Mouse (Mus musculus): ENCODE data around the gene Slc9b1.
A peak's percentile ranks its signal among the peaks of the same experiment; 100 is the strongest.

Slc9b1 gene

DNA sequence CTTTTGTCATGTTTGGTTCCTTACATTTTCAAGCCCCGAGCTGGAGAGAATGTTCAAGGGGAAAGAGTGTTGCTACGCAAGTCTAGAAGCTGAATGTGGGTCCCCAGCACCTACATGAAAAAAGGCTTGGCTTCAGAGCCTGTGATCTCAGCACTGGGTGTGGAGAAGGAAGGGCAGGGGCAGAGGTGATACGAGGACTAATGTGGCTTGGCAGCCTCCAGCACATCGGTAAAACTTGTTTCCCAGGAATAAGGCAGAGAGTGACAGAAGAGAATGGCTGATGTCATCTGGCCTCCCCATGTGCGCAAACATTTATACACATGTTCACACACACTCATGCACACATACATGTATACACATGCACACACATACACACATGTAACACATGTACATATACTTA lies 47.3 kb downstream of the Slc9b1 start:
- DNase-seq, result no peak

DNA sequence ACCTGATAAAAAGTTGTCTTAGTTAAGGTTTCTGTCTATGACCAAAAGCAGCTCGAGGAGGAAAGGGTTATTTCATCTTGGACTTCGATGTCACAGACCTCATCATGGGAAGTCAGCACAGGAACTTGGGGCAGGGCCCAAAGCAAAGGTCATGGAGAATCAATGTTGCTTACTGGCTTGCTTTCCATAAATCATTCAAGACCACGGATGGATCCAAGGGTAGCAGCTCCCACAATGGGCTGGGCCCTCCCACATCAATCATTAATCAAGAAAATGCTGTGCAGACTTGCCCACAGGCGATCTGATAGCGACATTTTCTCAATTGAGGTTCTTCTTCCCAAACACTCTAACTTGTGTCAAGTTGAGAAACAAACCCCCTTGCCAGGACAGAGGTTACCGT lies 48.3 kb downstream of the Slc9b1 start:
- no peak for DNase-seq

DNA sequence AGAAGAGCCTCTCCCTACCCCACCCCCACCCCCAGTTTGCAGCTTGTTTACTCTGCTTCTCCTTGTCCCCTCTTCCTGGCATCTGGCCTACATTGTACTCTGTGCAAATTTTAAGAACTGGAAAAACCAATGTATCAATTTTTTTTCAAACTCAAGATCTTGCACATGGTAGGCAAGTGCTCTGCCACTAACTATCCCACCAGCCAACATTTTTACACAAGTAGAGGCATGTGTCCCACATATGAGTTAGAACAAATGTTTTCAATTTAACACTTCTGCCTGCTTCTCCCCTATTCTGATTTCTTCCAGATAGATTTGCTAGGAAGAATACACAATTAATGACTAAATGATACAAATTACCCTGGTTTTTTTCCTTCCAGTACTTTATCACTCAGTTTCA lies 49.3 kb downstream of the Slc9b1 start:
- no peak for DNase-seq

DNA sequence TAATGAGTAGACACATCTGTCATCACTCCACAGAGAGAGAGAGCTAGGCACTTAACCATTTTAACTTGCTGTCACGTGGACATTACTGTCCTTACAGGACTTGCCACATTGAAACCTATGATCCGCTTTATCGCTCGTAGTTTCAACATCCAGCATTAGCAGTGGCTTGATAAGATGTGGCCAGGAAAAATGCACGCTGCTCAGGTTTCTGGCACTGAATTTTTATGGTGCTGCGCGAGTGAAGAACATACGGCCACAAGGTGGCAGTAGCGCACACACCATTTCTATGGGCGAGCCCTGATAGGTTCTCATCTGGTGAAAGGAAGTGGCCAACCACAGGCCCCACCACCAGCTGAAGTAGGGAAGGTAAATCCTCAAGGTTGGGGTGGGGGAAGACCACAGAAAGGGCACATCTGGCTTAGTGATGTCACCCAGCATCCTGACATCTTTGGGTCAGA lies 54.4 kb downstream of the Slc9b1 start:
- peak; percentile 77 for DNase-seq

DNA sequence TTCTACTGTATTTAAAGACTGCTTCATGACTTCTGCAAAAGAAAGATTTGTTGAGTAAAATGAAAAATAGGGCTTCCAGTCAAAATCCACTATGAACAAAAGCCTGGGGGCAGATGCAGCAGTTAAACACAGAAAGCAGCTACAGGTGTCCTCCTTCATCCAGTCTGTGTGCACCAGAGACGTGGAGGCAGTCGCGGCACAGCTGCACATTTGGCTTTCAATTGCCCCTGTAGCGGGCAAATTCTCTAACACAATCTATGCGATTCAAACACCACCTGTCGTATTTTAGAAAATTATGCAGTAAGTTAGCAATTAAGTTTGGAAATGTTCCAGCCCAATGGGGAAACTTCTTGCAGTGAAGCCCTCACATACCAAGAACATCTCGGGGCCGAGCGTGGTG lies 55.4 kb downstream of the Slc9b1 start:
- no peak for DNase-seq

DNA sequence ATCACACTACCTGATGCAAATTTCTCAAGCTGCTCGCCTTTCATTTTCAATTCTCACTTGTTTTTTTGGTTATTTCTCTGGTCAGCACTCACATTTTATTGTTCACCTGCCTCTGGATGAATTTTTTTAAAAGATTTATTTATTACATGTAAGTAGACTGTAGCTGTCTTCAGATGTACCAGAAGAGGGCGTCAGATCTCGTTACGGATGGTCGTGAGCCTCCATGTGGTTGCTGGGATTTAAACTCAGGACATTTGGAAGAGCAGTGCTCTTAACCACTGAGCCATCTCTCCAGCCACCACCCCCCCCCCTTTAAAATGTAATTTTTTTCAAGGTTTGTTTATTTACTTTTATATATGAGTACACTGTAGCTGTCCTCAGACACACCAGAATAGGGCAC lies 56.0 kb downstream of the Slc9b1 start:
- DNase-seq, result no peak

DNA sequence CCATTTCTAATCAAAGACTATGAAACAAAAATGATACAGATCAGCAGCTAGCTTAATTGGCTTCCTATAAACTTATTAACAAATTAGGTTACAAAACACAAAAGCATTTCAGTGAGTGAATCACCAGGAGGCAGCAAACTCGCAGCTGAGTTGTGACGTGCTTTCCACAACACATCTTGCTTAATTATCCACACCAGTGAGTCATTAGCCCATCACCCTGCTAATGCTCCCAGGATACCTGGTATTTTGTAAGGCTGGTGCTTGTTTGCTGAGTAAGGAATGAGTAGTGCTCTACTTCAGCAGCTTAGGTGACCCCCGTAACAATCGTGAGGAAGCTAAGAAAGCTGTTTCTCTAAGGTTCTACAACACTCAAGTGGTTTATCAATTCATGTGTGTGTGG lies 56.8 kb downstream of the Slc9b1 start:
- no peak for DNase-seq

DNA sequence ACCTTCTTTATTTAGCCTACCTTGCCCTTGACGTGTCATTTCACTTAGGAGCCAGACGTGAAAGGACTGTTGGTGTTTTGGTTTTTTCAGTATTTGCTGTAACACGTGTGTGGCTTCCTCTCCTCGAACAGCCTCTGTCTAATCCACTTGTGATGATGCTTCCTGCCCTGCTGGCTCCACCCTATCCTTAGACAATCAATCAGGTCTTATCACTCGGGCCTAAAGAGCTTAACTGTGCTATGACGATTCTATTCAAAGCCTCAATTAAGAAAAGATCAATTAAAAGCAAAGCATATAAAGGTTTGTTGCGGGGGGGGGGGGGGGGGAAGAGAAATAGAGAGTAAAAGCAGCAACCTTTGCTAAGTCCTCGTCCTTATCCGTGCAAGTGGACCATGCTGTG lies 59.5 kb downstream of the Slc9b1 start:
- DNase-seq, result no peak

DNA sequence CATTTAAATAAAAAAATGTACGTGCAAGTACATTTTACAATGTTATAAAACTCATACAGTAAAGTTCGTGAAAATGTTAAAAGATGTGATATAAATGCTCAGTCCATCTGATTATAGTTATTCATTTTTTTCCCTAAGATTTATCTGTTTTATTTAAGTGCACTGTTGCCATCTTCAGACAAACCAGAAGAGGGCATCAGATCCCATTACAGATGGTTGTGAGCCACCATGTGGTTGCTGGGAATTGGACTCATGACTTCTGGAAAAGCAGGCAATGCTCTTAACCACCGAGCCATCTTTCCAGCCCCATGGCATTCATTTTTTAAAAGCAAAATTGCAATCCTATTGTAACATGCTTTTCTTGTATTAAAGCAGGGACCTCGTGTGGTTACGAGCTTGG lies 61.4 kb downstream of the Slc9b1 start:
- DNase-seq, result no peak

DNA sequence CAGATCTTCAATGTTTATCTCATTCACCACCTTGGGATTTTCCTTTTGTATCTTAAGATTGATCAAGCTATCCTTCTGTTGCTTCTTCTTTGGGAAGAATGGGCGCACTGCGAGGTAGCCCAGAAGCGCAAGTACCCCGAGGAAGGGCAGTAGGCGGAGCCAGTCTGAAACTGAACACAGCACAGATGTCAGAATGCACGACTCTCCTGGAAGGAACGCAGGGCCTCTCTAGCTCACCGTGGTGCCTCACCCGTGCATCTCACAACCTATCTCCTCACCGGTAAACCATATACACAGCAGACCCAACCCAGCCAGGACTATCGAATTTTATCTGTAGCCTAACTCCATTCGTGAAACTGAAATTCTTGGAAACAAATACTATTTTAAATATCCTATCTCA lies 63.2 kb downstream of the Slc9b1 start:
- DNase-seq, result no peak

DNA sequence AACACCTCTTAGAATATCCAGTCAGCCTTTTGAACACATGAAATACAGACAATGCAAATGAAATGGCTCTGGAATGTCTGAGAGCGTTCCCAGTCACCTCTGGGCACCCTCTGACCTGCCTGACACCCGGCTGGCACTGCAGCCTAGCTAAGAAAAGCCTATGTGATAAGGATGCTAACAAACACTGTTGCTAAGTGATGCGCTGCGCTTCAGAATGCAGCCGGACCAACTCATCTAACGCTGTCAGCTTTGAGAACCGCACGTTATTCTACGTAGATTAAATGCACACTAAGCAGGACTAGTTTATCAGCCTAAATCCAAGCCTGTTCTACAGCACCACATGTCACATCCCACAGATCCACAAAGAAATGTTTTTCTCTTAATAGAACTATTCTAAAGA lies 64.0 kb downstream of the Slc9b1 start:
- no peak for DNase-seq

DNA sequence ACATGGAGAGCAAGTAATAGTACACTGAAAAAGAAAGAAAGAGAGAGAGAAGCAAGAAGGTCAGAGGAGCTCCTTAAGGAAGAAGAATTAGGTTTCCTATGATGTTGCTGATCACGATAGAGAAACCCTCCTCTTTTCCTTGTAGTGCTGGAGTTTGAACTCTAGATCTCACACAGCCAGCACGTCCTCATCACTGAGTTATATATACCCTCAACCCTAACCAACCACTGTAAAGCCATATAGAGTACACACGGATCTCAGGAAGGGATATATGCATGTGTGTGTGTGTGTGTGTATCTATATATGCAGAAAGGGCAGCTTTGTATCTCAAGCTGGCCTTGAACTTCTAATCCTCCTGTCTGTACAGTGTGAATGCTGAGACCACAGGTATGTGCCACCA lies 69.4 kb downstream of the Slc9b1 start:
- DNase-seq, result no peak

DNA sequence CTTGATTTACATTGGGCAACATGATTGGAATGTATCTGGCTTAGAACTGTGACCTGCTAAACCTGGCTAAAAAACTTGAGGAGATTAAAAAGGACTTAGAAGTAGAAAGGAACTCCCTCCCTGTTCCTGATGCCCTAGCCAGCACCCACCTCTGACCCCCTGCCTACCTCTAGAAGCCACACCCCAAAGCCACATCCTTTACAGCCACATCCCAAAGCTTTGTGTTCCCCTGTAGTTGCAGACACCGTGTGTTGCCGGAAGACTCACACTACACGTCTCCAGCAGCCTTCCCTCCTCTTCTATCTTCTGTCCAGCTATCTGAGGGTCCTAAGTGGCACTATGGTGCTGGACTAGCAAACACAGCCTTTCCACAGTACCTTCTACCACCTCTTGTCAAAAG lies 70.0 kb downstream of the Slc9b1 start:
- DNase-seq, result no peak

DNA sequence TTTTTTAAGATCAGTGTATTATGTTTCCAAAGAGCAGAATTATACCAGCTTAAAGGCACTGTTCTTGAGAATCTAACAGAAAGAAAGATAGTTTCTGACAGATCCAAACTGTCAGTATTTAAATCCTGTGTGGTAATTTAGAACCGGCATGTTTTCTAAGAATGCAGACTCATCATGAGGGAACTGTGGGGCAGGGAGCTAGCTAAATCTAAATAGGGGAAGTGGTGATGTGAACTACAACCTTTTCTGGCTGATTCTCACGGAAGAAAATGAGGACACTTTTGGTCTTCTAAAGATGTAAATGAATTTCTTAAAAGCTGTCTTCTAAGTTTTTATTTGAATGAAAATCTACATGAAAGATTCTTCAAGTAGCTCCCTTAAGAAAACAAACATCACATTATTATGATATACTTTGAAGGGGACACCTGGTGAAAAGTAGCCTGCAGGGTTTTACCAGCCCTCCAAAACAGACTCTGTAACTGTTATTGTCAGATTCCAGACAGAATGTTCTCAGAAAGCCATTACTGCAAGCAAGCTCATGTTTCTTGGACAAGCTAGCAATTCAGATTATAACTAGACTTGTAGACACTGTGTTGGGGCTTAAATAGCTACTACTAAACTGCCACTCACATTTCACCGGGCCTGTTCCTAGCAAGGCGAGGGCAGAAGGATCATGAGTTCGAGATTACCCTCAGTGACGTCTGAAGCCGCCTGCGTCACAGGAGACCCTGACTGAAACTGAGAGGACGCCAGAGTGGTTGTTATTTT lies 72.9 kb downstream of the Slc9b1 start:
- no peak for DNase-seq

DNA sequence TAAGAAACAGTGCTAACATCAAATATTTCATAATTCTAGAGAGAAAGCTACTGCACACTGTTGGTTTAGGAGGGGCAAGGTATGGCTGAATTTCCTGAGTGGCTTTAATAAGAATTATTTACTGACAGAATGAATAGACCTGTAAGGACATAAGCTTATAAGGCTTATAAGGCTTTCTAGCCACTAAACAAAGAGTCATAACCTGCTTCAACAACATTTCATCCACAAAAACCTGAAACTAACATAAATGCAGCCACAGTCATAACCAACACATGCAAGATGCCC lies 73.4 kb downstream of the Slc9b1 start:
- no peak for DNase-seq

DNA sequence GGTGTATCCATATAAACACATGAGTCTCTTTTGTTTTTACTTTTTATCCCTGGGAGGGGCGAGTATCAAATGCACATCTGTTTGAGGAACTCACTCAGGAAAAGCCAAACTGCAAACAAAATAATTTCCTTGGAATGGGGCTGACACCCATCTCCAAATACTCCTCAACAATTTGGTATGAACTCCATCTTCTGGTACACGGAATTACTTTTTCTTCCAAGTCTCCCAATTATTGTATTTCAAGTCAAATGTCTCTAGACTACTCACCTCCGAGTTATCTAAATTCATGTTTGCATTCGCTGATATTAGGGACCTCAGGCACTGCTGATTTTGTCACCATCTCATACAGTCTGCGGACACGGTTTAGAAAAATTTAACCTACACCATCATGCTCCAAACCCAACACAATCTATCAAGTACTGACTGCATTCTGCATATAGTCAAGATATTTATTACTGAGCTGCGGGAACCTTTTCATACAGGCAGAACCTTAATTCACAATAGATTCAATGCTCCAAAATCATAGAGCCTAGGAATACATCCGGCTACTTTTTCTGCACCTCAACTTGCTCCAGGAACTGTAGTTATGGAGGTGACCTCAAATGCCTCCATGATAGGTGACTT lies 74.5 kb downstream of the Slc9b1 start:
- DNase-seq, result no peak

DNA sequence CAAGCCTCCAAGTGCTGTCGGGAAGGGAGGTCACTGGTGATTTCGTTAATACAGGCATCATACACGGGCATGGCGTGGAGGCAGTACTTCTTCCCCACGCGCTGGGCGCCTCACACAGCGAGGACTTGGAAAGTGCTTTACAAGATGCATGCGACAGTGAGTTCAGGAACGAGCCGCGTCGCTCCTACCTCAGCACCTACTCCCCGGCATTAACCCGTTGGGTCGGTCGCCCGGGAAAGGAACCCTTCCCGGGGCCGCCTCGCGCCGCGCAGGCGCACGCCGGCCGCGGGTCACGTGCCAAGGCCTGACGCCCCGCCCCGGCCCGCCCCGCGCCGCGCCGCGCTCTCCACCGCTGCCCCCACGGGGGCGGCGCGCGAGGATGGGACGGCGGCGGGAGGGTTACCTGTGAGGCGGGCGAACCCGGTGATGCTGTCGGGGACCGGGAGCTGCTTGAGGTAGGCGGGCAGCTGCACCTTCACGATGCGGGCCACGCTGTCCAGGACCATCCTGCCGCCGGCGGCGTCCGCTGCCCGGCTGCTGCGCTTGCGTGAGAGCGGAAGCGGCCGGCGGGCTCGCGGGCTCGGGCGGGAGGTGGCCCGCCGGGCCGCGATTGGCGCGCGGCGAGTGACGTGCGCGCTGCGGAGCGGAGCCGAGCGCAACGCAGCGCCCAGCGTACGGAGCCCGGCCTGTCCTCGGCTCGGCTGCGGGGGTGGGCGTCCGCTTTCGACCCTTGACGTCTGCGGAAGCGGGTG lies 75.2 kb downstream of the Slc9b1 start:
- peak; percentile 86 for DNase-seq

DNA sequence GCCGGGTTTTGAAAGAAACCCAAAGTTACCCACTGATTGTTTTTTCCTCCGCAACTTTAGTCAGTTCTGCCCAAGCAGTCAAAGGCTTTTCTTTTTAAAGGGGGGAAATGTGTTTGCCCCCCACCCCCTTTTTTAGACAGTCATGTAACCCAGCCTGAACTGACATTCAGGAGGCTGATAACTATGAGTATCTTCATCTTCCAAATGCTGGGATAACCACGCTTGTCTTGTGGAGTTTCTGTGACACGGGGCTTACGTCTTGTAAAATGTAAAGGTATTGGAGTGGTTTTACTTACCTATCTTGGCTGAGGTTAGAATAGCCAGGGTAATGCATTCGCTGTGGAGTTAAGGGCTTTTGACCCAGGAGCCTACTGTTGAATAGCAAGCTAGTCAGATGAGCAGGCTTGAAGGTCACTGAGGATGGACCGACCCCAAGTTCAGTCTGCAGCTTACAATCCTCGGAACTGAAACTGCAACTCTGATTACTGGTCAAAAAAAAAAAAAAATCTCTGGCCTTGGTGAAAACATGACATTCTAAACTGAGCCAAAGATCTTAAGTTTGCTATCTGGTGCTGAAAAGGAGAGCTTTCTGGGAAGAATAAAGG lies 75.9 kb downstream of the Slc9b1 start, which contains the start of gene Cisd2:
Gene Cisd2, minus strand, starts transcription at position 318 of the 605 bp plus-strand sequence.
- no peak for DNase-seq

DNA sequence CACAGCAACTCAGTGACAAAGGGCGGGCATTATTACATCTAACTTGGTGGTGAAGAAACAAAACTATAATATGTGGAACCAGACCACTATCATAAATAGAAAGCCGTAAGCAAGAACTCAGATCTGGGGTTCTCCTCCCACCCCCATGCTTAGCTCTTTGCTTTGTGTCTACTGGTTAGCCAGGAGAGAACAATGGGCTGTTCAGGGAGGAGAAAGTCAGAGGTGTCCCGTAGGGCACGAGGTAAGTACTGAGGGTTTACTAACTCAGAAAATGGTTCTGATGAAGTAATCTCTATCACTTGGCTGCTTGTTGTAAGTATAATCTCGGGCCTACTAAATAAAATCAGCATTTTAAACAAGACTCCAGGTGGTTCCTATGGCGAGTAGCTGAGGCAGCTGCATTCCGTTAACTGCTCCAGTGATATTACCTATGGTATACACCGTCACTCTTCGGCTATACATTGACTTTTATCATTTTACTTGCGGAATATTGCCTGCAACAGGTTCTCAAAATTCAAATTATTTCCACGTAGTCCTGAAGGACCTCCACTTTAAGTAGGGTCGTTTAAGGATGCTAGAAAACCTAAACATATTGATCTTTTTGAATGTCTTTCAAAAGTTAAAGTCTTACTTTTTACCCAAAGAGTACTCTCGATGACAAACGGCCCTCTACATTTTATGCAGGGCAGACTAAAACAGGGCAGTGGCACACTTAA lies 89.2 kb downstream of the Slc9b1 start:
- DNase-seq, result no peak

DNA sequence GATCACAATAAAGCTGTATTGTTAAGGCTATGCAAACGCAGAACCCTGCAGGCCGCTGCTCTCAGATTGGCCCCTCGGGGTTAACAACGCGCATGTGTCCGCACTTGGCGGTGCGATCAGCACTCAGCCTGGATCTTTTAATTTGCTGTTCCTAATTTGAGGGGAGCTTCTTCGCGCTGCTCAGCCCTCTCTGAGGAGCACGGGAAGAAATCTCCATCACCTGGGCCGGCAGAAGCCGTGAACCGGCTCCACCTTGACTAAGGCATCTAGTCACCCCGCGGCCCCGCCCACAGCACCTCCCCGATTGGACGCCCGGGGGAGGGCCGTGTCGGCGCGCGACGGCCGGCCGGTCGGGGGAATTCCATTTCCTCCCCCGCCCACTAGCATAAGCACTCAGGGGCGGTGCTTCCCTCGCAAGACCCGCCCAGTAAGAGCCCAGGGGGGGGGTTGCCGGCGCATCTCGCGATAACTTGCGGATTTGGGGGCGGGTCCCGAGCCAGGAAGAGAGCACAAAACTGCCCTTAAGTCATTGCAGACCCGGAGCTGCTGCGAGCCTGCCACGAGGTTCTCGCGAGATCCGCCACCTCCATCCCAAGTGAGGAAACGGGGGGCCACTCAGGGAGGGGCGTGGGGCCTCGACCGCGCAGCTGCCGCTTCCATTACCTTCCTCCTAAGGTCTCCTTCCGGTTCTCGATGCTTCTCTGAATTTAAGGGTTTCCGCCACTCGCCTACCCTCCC lies 90.1 kb downstream of the Slc9b1 start, which contains the start of gene Ube2d3:
Gene Ube2d3, plus strand, starts transcription at position 392 of the 738 bp plus-strand sequence.
- DNase-seq, result peak; percentile 99

DNA sequence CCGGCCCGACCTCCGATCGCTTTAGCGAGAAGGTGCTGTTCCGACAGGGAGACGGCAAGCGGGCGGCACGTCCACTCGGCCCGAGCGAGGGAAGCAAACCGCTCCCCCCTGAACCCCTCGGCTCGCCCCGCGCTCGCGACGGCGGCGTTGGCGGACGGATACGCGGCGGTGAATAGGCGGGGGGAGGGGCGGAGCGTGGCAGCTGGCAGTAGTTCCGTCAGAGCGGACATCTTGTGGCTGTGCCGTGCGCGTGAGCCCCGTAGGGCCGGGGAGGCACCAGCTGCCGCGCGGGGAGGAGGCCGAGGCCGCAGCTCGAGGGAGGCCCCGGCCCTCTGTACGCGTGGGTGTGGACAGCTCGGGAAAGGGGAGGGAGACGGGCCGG lies 90.7 kb downstream of the Slc9b1 start:
- peak; percentile 95 for DNase-seq

DNA sequence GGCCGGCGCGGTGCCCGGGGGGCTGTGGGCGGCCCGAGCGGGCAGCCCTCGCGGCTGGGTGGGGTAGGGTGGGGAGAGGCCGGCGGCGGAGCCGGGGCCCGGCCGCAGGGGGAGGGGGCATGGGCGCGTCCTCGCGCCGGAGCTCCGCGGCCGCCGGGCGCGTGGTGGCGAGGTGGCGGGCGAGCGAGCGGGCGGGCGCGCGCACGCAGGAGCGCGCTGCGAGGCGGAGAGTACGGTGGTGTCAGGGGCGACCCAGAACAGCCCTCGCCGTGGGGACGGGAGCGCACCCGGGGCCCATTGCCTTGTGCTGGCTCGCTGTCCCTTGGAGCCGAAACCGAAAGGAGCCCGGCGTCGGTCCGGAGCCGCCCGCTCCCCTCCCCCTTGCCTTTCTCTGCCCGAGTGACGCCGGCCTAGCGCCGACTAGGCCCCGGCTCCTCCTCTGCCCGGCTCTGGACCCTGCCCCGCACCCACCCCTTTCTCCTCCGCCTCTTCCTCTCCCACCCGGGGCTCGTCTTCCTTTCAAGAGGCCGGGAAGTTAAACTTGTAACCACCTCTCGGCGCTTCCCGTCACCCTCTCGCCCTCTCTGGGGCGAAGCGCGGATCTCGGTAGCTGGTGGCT lies 91.2 kb downstream of the Slc9b1 start:
- DNase-seq, result peak; percentile 79

Data from cerebellum, adult 11 months (tissue).